Mouse (Mus musculus) midbrain, postnatal 0 days (tissue): ENCODE data around the gene Kpnb1. TPM values are rescaled to one million over a fixed set of nuclear protein-coding genes. Genes with fewer than 3 reads are reported as not detected.

Experiments used
- ATAC-seq: fragments of 200-750 bp; cut with Nextera tagmentation; 2 replicates; pipeline ENCODE4 v1.8.0; 2017; ENCODE audit warnings: moderate number of reproducible peaks, mild to moderate bottlenecking, moderate TSS enrichment, moderate library complexity; ENCODE audit not compliant: low FRiP score
- DNase-seq: peaks from one replicate; pipeline ENCODE4 v3.0.0-alpha.2; 2015; ENCODE audit warnings: low spot score
- H3K27ac ChIP-seq: fragments of 300-500 bp; sonication (generic); 2 replicates; pipeline ENCODE4 v1.5.1; 2014; ENCODE audit warnings: low read depth, mild to moderate bottlenecking, low read length, mixed read lengths
- H3K27me3 ChIP-seq: fragments of 300-500 bp; sonication (generic); 2 replicates; pipeline ENCODE4 v1.6.1; 2014; ENCODE audit warnings: low read length, control low read depth, mixed read lengths; ENCODE audit not compliant: insufficient read depth
- H3K36me3 ChIP-seq: fragments of 300-500 bp; sonication (generic); 2 replicates; pipeline ENCODE4 v1.6.1; 2014; ENCODE audit warnings: low read length, control low read depth, mixed read lengths; ENCODE audit not compliant: insufficient read depth
- H3K4me1 ChIP-seq: fragments of 300-500 bp; sonication (generic); 2 replicates; pipeline ENCODE4 v1.6.1; 2014; ENCODE audit warnings: mild to moderate bottlenecking, control low read depth, antibody characterized with exemption, low read length, mixed read lengths; ENCODE audit not compliant: insufficient read depth
- H3K4me2 ChIP-seq: fragments of 300-500 bp; sonication (generic); 2 replicates; pipeline ENCODE4 v1.6.1; 2014; ENCODE audit warnings: low read depth, mild to moderate bottlenecking, low read length, mixed read lengths; ENCODE audit not compliant: poor library complexity, severe bottlenecking
- H3K4me3 ChIP-seq: fragments of 300-500 bp; sonication (generic); 2 replicates; pipeline ENCODE4 v1.5.1; 2014; ENCODE audit warnings: low read depth, mild to moderate bottlenecking, low read length, moderate library complexity
- H3K9ac ChIP-seq: fragments of 300-500 bp; sonication (generic); replicated peaks from 2 replicates; pipeline ENCODE4 v1.6.1; 2014; ENCODE audit warnings: mild to moderate bottlenecking, low read length, moderate library complexity, mixed read lengths; ENCODE audit not compliant: poor library complexity, severe bottlenecking
- H3K9me3 ChIP-seq: fragments of 300-500 bp; sonication (generic); 2 replicates; pipeline ENCODE4 v1.6.1; 2016; ENCODE audit warnings: low read length, control low read depth
- CTCF ChIP-seq: IDR thresholded peaks from 2 replicates; pipeline ENCODE4 v1.5.1; 2016; ENCODE audit warnings: antibody characterized with exemption, mild to moderate bottlenecking
- WGBS: fragments of 180-500 bp; shearing (Covaris S2); extraction: QIAGEN DNeasy Blood & Tissue Kit; methylation state at CpG from one replicate; pipeline ENCODE4 v1.1.7; 2014; 5-methylcytosine and 5-hydroxymethylcytosine counted together
- polyA plus RNA-seq: library from polyadenylated mRNA; unstranded; fragments of >200 nt; fragmentation: Nextera tagmentation; extraction: Ambion mirVana; gene quantifications from 2 replicates; pipeline ENCODE4 v1.2.1, GENCODE M21; 2015
- total RNA-seq: library from RNA; depleted of rRNA; stranded (reverse); fragments of >200 nt; gene quantifications from 2 replicates; pipeline ENCODE4 v1.2.3, GENCODE M21; 2014

The Kpnb1 gene
- total and polyA plus RNA-seq, 2 experiments from 2014 or later: 25.0 to 104 TPM

DNA sequence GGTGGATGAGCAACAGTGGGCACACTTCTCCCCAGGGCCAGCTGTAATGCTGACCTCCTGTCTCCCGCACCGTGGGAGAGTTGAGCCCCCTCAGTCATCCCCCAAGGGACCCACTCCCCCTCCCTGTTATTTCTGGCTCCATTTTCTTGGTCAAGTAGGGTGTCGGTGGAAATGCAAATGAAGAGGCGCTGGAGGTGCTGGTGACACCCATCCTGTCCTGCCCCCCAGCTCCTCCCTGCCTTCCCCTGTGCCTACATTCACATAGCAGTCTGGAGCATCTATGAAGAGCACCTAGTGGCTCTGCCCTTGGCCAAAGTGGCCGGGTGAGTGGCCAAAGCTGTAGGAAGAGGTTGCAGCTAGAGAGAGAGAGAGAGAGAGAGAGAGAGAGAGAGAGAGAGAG lies 54.4 kb downstream of the Kpnb1 start:
- H3K27me3 ChIP-seq: 0 out of 2 replicates have a peak, but pooled peaks cover 7% of the 10 kb centered on the region
- ATAC-seq: no peak

DNA sequence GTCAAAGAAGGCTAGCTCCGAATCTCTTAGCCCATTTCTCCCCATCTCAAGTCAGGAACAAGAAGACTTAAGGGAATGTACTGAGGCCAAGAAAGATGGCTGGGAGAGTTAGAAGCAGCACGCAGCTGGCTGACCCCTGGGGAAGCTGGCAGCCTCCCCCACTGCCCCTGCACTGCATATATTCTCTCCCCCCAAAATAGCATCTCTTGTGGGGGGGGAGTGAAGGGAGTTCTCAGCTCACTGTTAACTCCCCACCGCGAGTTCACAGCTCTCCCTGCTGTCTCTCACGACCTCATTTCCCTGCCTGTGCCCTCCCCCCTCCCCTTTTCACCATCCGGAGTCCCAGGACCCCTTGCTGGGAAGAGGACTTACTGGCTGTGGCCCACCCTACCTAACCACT lies 55.5 kb downstream of the Kpnb1 start:
- no peak for ATAC-seq
- Histone ChIP-seq H3K9me3 (no peaks in the 10 kb centered on the region), H3K27me3 (0 out of 2 replicates have a peak, but pooled peaks cover 8% of the 10 kb centered on the region), H3K4me2 (no peak overlapping the region), H3K36me3 (peaks cover 9% of the 10 kb centered on the region; the same call in 1 of the 2 replicates), H3K4me1 (0 out of 2 replicates have a peak, but pooled peaks cover 2% of the 10 kb centered on the region), H3K4me3 (no peak overlapping the region), H3K27ac (no peak overlapping the region), H3K9ac (no peak overlapping the region)
- TF ChIP-seq CTCF: no peak
- no peak for DNase-seq
- WGBS: 27% methylated on average over 6 of the region's 6 CpGs

More for the DNA sequence above, 54.4 kb downstream of the Kpnb1 start:
- 61% methylated on average over 5 of the region's 5 CpGs for WGBS
- no peak overlapping the region for H3K9ac ChIP-seq
- H3K9me3 ChIP-seq: no peaks in the 10 kb centered on the region
- peaks cover 12% of the 10 kb centered on the region; the same call in 1 of the 2 replicates for H3K36me3 ChIP-seq
- no peaks in the 10 kb centered on the region for H3K4me1 ChIP-seq
- DNase-seq: no peak
- H3K4me2 ChIP-seq: no peak overlapping the region
- TF ChIP-seq CTCF: no peak
- H3K27ac ChIP-seq: no peak overlapping the region
- no peak overlapping the region for H3K4me3 ChIP-seq

DNA sequence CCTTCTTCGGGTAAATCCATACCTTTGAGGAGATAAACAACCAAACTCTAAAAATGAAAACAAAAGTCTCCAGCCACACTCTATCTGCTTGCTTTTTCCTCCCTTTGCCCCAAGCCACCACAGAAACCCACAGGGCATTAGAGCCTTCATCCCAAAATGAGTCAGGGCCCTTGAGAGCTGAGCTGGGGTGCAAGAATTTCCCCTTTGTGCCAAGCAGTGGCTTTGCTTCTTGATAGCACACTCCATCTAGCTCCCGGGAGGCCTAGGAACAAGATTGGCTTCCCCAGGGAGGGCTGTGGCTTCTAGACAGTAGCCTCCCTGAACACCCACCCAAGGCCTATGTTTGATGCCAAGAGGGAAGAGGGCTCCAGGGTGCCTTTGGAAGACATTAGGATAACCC lies 56.0 kb downstream of the Kpnb1 start:
- peaks cover 8% of the 10 kb centered on the region; the same call in 1 of the 2 replicates for H3K36me3 ChIP-seq
- no peak overlapping the region for H3K4me2 ChIP-seq
- H3K4me1 ChIP-seq: 0 out of 2 replicates have a peak, but pooled peaks cover 2% of the 10 kb centered on the region
- no peak overlapping the region for H3K9ac ChIP-seq
- ATAC-seq: no peak
- H3K9me3 ChIP-seq: no peaks in the 10 kb centered on the region
- WGBS: 78% methylated on average over 2 of the region's 2 CpGs
- no peak for DNase-seq
- no peak overlapping the region for H3K4me3 ChIP-seq
- 0 out of 2 replicates have a peak, but pooled peaks cover 8% of the 10 kb centered on the region for H3K27me3 ChIP-seq
- no peak for TF ChIP-seq CTCF
- no peak overlapping the region for H3K27ac ChIP-seq

DNA sequence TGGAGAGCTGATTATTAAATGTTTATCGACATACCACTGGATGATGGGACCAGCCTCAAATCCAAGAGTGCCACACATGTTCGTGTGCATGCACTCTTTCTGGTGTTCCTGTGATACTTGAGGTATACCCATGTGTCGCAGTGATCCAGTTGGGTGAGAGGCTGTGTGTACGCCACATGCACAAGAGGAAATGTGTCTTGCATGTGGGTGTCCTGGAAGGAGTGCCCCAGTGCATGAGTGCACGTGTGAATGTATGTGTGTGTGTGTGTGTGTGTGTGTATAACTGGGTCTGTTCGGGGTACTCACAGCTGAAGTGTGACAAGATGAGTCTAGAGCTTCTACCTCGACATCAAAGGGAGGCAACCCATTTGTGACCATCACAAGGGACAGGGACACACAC lies 57.4 kb downstream of the Kpnb1 start:
- WGBS: 84% methylated on average over 7 of the region's 7 CpGs
- DNase-seq (no peak), ATAC-seq (no peak)
- Histone ChIP-seq H3K36me3 (no peaks in the 10 kb centered on the region), H3K9ac (no peak overlapping the region), H3K9me3 (no peaks in the 10 kb centered on the region), H3K4me3 (no peak overlapping the region), H3K4me2 (no peak overlapping the region), H3K4me1 (0 out of 2 replicates have a peak, but pooled peaks cover 2% of the 10 kb centered on the region), H3K27ac (no peak overlapping the region), H3K27me3 (0 out of 2 replicates have a peak, but pooled peaks cover 8% of the 10 kb centered on the region)
- no peak for TF ChIP-seq CTCF

DNA sequence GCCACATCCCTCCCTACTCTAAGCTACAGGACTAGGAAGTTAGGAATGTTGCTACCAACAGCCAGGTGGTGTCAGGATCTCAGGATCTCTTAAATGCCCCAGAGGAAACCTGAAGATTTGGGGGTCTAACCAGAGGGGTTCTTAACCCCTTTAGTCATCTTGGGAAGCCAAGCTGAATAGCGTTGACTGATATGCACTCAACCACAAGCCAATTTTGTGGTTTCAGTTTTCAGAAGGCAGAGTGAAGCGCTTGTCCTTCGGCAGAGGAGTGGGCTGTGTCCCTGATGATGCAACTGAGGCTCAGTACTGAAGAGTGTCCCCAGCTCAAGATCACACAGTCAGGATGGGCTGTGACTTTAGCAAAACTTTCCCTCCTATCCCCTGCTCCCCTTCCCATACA lies 58.7 kb downstream of the Kpnb1 start:
- Histone ChIP-seq H3K4me1 (0 out of 2 replicates have a peak, but pooled peaks cover 2% of the 10 kb centered on the region), H3K9me3 (no peaks in the 10 kb centered on the region), H3K4me2 (no peak overlapping the region), H3K27ac (no peak overlapping the region), H3K4me3 (no peak overlapping the region), H3K9ac (no peak overlapping the region), H3K36me3 (no peaks in the 10 kb centered on the region), H3K27me3 (0 out of 2 replicates have a peak, but pooled peaks cover 8% of the 10 kb centered on the region)
- WGBS: 78% methylated on average over 3 of the region's 3 CpGs
- ATAC-seq (no peak), DNase-seq (no peak)
- no peak for TF ChIP-seq CTCF

DNA sequence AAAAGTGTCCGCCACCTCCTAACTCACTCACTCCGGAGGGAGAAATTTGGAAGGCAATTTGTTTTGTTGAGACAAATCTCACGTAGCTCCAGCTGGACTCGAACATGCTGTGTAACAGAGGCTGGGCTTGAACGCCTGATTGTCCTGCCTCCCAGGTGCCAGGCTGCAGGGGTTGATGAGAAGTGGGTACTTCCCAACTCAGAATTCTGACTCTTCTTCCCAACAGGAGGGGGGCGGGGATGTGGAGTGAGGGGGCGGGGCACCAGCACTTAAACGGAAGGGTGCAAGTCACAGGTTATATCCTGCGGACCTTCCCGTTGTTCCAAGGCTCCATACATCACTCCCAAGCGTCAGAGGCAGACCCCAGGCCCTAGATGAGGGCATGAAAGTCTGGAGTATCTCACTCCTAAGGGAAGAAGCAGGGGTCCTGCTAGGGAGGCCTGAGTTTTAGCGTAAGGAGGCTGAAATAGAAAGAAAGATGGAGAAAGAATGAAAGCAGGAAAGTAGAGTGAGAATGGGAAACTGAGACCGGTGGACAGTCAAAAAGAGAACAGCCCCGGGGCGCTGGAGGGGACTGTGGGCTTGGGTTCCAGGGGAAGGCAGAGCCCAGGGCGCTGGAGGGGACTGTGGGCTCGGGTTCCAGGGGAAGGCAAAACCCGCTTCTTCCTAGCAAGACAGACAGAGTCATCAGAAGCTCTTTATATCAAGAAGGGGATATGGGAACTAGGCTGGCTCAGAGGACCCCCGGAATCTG lies 60.0 kb downstream of the Kpnb1 start:
- Histone ChIP-seq H3K4me1 (0 out of 2 replicates have a peak, but pooled peaks cover 2% of the 10 kb centered on the region), H3K4me3 (peak overlapping the region; percentile 42), H3K27me3 (0 out of 2 replicates have a peak, but pooled peaks cover 8% of the 10 kb centered on the region), H3K9ac (peak overlapping the region; percentile 52), H3K27ac (no peak overlapping the region), H3K36me3 (no peaks in the 10 kb centered on the region), H3K9me3 (no peaks in the 10 kb centered on the region), H3K4me2 (peak overlapping the region; percentile 83)
- DNase-seq (no peak), ATAC-seq (peak; percentile 5; the same call in 1 of the 2 replicates)
- no peak for TF ChIP-seq CTCF
- WGBS: 19% methylated on average over 19 of the region's 19 CpGs
